Mouse (Mus musculus) cortical plate, adult 2 months (tissue): ENCODE measurements at regions not wholly inside any gene's neighbourhood (a gene's known extent, or its start where the extent isn't known, plus 50 kb on each side); places are given as distances from the start of the nearest gene placed in this dataset.

Source experiments
- H3K27ac ChIP-seq: fragments of 200-500 bp; 2 replicates; pipeline ENCODE4 v1.5.1; 2012; ENCODE audit warnings: low read length, control low read depth, inconsistent platforms; ENCODE audit not compliant: insufficient read depth
- H3K4me1 ChIP-seq: fragments of 200-500 bp; 2 replicates; pipeline ENCODE4 v1.6.1; 2011; ENCODE audit warnings: low read length; ENCODE audit not compliant: control insufficient read depth, insufficient read depth
- H3K4me3 ChIP-seq: fragments of 200-500 bp; 2 replicates; pipeline ENCODE4 v1.5.1; 2011; ENCODE audit warnings: mild to moderate bottlenecking, low read length, control low read depth; ENCODE audit not compliant: insufficient read depth
- CTCF ChIP-seq: fragments of 200-500 bp; IDR thresholded peaks from 2 replicates; pipeline ENCODE4 v1.5.1; 2011; ENCODE audit warnings: mild to moderate bottlenecking, control low read depth, low read length; ENCODE audit not compliant: insufficient read depth; ENCODE audit errors: extremely low read depth
- POLR2A ChIP-seq: fragments of 200-500 bp; IDR thresholded peaks from 2 replicates; pipeline ENCODE4 v1.6.1; 2011; ENCODE audit warnings: mild to moderate bottlenecking, low read length, control low read depth; ENCODE audit not compliant: insufficient read depth; ENCODE audit errors: extremely low read depth

DNA sequence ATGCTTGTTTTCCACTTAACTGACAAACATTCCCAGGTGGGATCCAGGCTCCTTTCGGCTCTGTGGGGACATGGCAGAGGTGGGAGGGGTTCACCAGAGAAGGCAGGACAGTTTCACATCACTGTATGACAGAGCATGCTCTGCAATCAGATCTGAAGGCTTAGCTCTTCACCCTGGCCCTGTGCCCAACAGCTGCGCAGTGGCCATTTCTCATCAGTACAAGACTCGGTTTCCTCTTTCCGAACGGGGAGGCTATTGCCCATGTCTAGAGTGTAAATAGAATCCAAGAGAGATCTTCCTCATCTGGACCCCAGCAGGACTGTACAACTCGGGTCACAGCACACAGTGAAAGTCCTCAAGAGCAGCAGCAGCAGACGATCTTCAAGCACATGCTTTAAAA lies 64.5 kb upstream of the 3110018I06Rik start:
- H3K27ac ChIP-seq = no peak overlapping the region
- no peak overlapping the region for H3K4me3 ChIP-seq
- H3K4me1 ChIP-seq = no peaks in the 10 kb centered on the region
- TF ChIP-seq CTCF (no peak), POLR2A (no peak)

DNA sequence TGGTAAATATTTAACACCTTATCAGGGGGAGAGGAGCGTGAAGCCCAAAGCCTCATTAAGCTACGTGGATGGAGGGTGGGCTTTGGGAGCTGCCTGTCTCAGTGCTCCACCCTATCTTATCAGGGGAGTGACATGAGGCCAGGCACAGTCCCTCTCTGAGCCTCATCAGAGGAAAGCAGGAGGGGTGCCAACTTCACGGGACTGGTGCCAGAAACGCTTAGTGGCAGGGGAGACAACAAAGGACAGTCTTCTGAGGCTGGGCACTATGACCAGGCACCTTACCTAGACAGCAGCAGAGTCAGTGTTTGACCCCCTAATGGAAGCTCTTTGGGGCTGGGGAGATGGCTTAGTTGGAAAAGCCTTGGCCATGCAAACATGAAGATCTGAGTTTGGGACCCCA lies 49.9 kb upstream of the 3110018I06Rik start:
- no peak overlapping the region for H3K4me3 ChIP-seq
- H3K27ac ChIP-seq = no peak overlapping the region
- H3K4me1 ChIP-seq = no peaks in the 10 kb centered on the region
- no peak for TF ChIP-seq CTCF
- no peak for TF ChIP-seq POLR2A
